Mouse (Mus musculus) MEL (cell line): ENCODE data around the gene L3mbtl4.

Experiments
- EP300 ChIP-seq, 2 experiments: IDR thresholded peaks; 2 replicates each; pipeline ENCODE4 v1.6.1; 2011; ENCODE audit warnings: improper control_type of control experiment in 2 of 2, low read length in 2 of 2, low read depth in 1 of 2, mild to moderate bottlenecking in 1 of 2
- HCFC1 ChIP-seq: IDR thresholded peaks from 2 replicates; pipeline ENCODE4 v1.6.1; 2012; ENCODE audit warnings: low read depth, mild to moderate bottlenecking, inconsistent platforms, low read length, improper control_type of control experiment, moderate library complexity
- JUND ChIP-seq: IDR thresholded peaks from 2 replicates; pipeline ENCODE4 v1.6.1; 2011; ENCODE audit warnings: low read depth, mild to moderate bottlenecking, improper control_type of control experiment, low read length
- MAFK ChIP-seq: IDR thresholded peaks from 2 replicates; pipeline ENCODE4 v1.6.1; 2011; ENCODE audit warnings: low read depth, mild to moderate bottlenecking, low read length, improper control_type of control experiment, borderline replicate concordance
- NRF1 ChIP-seq: IDR thresholded peaks from 2 replicates; pipeline ENCODE4 v1.6.1; 2014; ENCODE audit warnings: low read depth, mild to moderate bottlenecking, inconsistent platforms, low read length, improper control_type of control experiment, moderate library complexity; ENCODE audit not compliant: poor library complexity, insufficient read depth, severe bottlenecking
- POLR2AphosphoS5 ChIP-seq: IDR thresholded peaks from 2 replicates; pipeline ENCODE4 v1.6.1; 2012; ENCODE audit warnings: low read depth, borderline replicate concordance, mild to moderate bottlenecking, inconsistent platforms, low read length, moderate library complexity, mixed read lengths
- RAD21 ChIP-seq: IDR thresholded peaks from 2 replicates; pipeline ENCODE4 v1.6.1; 2011; ENCODE audit warnings: mild to moderate bottlenecking, low read depth, low read length, improper control_type of control experiment
- SMC3 ChIP-seq: IDR thresholded peaks from 2 replicates; pipeline ENCODE4 v1.6.1; 2011; ENCODE audit warnings: low read depth, low read length, improper control_type of control experiment
- USF2 ChIP-seq, 2 experiments: IDR thresholded peaks; 2 replicates each; pipeline ENCODE4 v1.6.1; 2011 to 2012; ENCODE audit warnings: improper control_type of control experiment in 2 of 2, low read length in 2 of 2, borderline replicate concordance in 1 of 2, inconsistent platforms in 1 of 2, low read depth in 1 of 2, mild to moderate bottlenecking in 1 of 2; ENCODE audit not compliant: insufficient read depth in 1 of 2

DNA sequence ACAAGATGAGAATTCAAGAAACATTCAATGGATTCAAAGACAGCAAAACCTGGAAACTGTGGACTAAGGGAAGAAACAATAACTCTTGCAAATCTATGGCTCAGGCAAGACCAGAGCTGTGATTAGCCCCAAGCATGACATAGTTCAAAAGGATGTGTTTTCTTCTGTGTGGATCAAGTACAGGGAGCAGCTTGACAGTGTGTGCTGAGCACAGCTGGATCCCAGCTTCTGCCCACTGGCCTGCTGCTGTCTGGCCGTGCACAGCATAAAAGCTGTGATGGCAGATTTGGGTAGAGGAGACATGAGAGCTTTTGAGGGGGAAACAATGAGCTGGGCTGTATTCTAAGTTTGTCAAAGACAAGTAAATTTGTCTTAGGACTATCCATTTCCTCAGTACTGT is 84.1 kb downstream of the L3mbtl4 start:
- no peak for TF ChIP-seq POLR2AphosphoS5
- no peak for TF ChIP-seq SMC3
- TF ChIP-seq RAD21, result no peak
- no peak for TF ChIP-seq MAFK
- no peak for TF ChIP-seq EP300 (IDR thresholded peaks at IDR 0.05; ENCODE audit: low read depth in 1 of 2, low read length in 2 of 2)
- TF ChIP-seq HCFC1, result no peak
- no peak for TF ChIP-seq JUND
- TF ChIP-seq NRF1, result no peak
- no peak for TF ChIP-seq USF2 (IDR thresholded peaks at IDR 0.05; ENCODE audit: borderline replicate concordance in 1 of 2, insufficient read depth in 1 of 2, low read depth in 1 of 2, low read length in 2 of 2)
